Mouse (Mus musculus): ENCODE data around the gene Atad5.

GRCm38 (mm10) chr11:80088917-80089816, at the start of gene Atad5:
- TF ChIP-seq EP300 (IDR thresholded peaks at IDR 0.05) (no peak), CTCF (IDR thresholded peaks at IDR 0.05) (no peak)

All from lung, postnatal 0 days (tissue).